8 mouse cellular contexts compared by ENCODE assay signal in genomic region chr8:120562680-120563347, GRCm38 (mm10). TPM values are rescaled to one million over a fixed set of nuclear protein-coding genes. Genes with fewer than 3 reads are reported as not detected.
DNase-seq lines count a peak whose midpoint lies in the region; ATAC-seq and TF ChIP-seq lines count a peak whose summit lies in the region.

No protein-coding gene starts in this region.

- TF ChIP-seq CTCF in embryonic fibroblast, embryonic 13.5 days (IDR thresholded peaks at IDR 0.05; ENCODE audit: borderline replicate concordance, insufficient read depth, low read length), result no peak

- WGBS in liver, embryonic 11.5 days, result 85% methylated on average over 18 of the region's 18 CpGs
- WGBS in intestine, embryonic 15.5 days, result 80% methylated on average over 18 of the region's 18 CpGs
- 73% methylated on average over 18 of the region's 18 CpGs for WGBS in neural tube, embryonic 12.5 days

- H3K27ac ChIP-seq in liver, embryonic 11.5 days (ENCODE audit: low read depth, low read length), result peak overlapping the region; percentile 60
- H3K27ac ChIP-seq in embryonic fibroblast, embryonic 13.5 days (ENCODE audit: insufficient read depth, low read length), result peak overlapping the region; percentile 91
- peak overlapping the region; percentile 84 for H3K27ac ChIP-seq in intestine, embryonic 15.5 days
- peak overlapping the region; percentile 69 for H3K27ac ChIP-seq in neural tube, embryonic 12.5 days

- H3K4me1 ChIP-seq in liver, embryonic 11.5 days (replicated peaks; ENCODE audit: control insufficient read depth, insufficient read depth, low read length), result peaks cover 51% of the 10 kb centered on the region
- peaks cover 17% of the 10 kb centered on the region for H3K4me1 ChIP-seq in embryonic fibroblast, embryonic 13.5 days (ENCODE audit: control insufficient read depth, insufficient read depth, low read length)
- H3K4me1 ChIP-seq in intestine, embryonic 15.5 days (replicated peaks), result peaks cover 44% of the 10 kb centered on the region
- H3K4me1 ChIP-seq in neural tube, embryonic 12.5 days, result peaks cover 91% of the 10 kb centered on the region

- ATAC-seq in liver, embryonic 11.5 days (replicated peaks; ENCODE audit: low FRiP score), result no peak
- ATAC-seq in intestine, embryonic 15.5 days, result no peak
- ATAC-seq in neural tube, embryonic 12.5 days (ENCODE audit: low FRiP score, low read depth), result 0 out of 2 replicates have a peak, but pooled peaks have one; percentile 5
- ATAC-seq in frontal cortex, adult (ENCODE audit: low TSS enrichment), result no peak

- peaks cover 27% of the 10 kb centered on the region for H3K36me3 ChIP-seq in liver, embryonic 11.5 days (ENCODE audit: control insufficient read depth, insufficient read depth, low read length)
- H3K36me3 ChIP-seq in intestine, embryonic 15.5 days, result peaks cover 14% of the 10 kb centered on the region
- peaks cover 27% of the 10 kb centered on the region for H3K36me3 ChIP-seq in neural tube, embryonic 12.5 days

- no peak for DNase-seq in liver, embryonic 11.5 days (ENCODE audit: low spot score)
- no peak for DNase-seq in liver
- DNase-seq in ovary, adult 18-20 months (ENCODE audit: low spot score), result no peak
- no peak for DNase-seq in urinary bladder, adult 18-20 months (ENCODE audit: low spot score in 2 of 2)

- no peaks in the 10 kb centered on the region for H3K27me3 ChIP-seq in liver, embryonic 11.5 days (replicated peaks; ENCODE audit: control insufficient read depth, insufficient read depth, low read length)
- no peaks in the 10 kb centered on the region for H3K27me3 ChIP-seq in intestine, embryonic 15.5 days (replicated peaks)
- no peaks in the 10 kb centered on the region for H3K27me3 ChIP-seq in neural tube, embryonic 12.5 days (replicated peaks)

- no peak for TF ChIP-seq POLR2A in embryonic fibroblast, embryonic 13.5 days (IDR thresholded peaks at IDR 0.05; ENCODE audit: low read depth, low read length)

- no peak overlapping the region for H3K4me3 ChIP-seq in liver, embryonic 11.5 days (ENCODE audit: low read depth, low read length)
- H3K4me3 ChIP-seq in embryonic fibroblast, embryonic 13.5 days (ENCODE audit: insufficient read depth, low read length), result no peak overlapping the region
- H3K4me3 ChIP-seq in intestine, embryonic 15.5 days (replicated peaks), result no peak overlapping the region
- H3K4me3 ChIP-seq in neural tube, embryonic 12.5 days, result no peak overlapping the region

- H3K4me2 ChIP-seq in liver, embryonic 11.5 days, result no peak overlapping the region; the same call in 1 of the 2 replicates
- H3K4me2 ChIP-seq in intestine, embryonic 15.5 days (replicated peaks), result no peak overlapping the region
- peak overlapping the region; percentile 34 for H3K4me2 ChIP-seq in neural tube, embryonic 12.5 days (replicated peaks)

- H3K9ac ChIP-seq in liver, embryonic 11.5 days (ENCODE audit: low read depth, low read length), result no peak overlapping the region
- H3K9ac ChIP-seq in intestine, embryonic 15.5 days, result peak overlapping the region; percentile 23; the same call in 1 of the 2 replicates
- H3K9ac ChIP-seq in neural tube, embryonic 12.5 days, result peak overlapping the region; percentile 33; the same call in 1 of the 2 replicates

- no peaks in the 10 kb centered on the region for H3K9me3 ChIP-seq in liver, embryonic 11.5 days (ENCODE audit: control insufficient read depth, low read length)
- no peaks in the 10 kb centered on the region for H3K9me3 ChIP-seq in intestine, embryonic 15.5 days
- no peaks in the 10 kb centered on the region for H3K9me3 ChIP-seq in neural tube, embryonic 12.5 days

RNA-seq across cellular contexts. Expression of gene Gins2, which starts 26.3 kb away (rescaled TPM):
- 125 and 127 TPM in 2 replicates for polyA plus RNA-seq in liver, embryonic 11.5 days (2014; fragmentation: Nextera tagmentation; extraction: Ambion mirVana)
- polyA plus RNA-seq in embryonic fibroblast, embryonic 13.5 days (2011; ENCODE audit: insufficient read length, low read depth, missing spikeins), result 31.3 and 33.7 TPM in 2 replicates
- 88.4 and 88.8 TPM in 2 replicates for polyA plus RNA-seq in intestine, embryonic 15.5 days (2015; fragmentation: Nextera tagmentation; extraction: Ambion mirVana)
- polyA plus RNA-seq in neural tube, embryonic 12.5 days (2016; fragmentation: Nextera tagmentation; extraction: Ambion mirVana), result 53.4 and 54.7 TPM in 2 replicates
